Mouse (Mus musculus) C2C12 (cell line): ENCODE measurements around the gene Myo9b. TPM values are rescaled to one million over a fixed set of nuclear protein-coding genes. Genes with fewer than 3 reads are reported as not detected.
A peak's percentile ranks its signal among the peaks of the same experiment; 100 is the strongest.

Source experiments
- H3K27me3 ChIP-seq: one replicate; pipeline ENCODE4 v1.6.1; 2011; ENCODE audit not compliant: control insufficient read depth, insufficient read depth, insufficient read length
- H3K36me3 ChIP-seq: one replicate; pipeline ENCODE4 v1.6.1; 2011; ENCODE audit not compliant: control insufficient read depth, insufficient read depth
- H3K4me3 ChIP-seq: one replicate; pipeline ENCODE4 v1.5.1; 2011; ENCODE audit warnings: mild to moderate bottlenecking, control low read depth; ENCODE audit not compliant: poor library complexity, insufficient read depth, severe bottlenecking
- H3K79me2 ChIP-seq: one replicate; pipeline ENCODE4 v1.6.1; 2011; ENCODE audit not compliant: control insufficient read depth, insufficient read depth
- H3K79me3 ChIP-seq: one replicate; pipeline ENCODE4 v1.6.1; 2011; ENCODE audit warnings: low read depth, control low read depth
- H3ac ChIP-seq: one replicate; pipeline ENCODE3; 2011; ENCODE audit warnings: low read depth; ENCODE audit not compliant: control insufficient read depth, insufficient read length
- CEBPB ChIP-seq: IDR thresholded peaks from one replicate; pipeline ENCODE4 v1.6.1; 2011; ENCODE audit warnings: low read depth, mild to moderate bottlenecking, control low read depth, moderate library complexity
- CTCF ChIP-seq: IDR thresholded peaks from one replicate; pipeline ENCODE4 v1.5.1; 2011; ENCODE audit not compliant: control insufficient read depth, insufficient read depth, insufficient read length
- FOSL1 ChIP-seq: IDR thresholded peaks from one replicate; pipeline ENCODE4 v1.8.0; 2011; ENCODE audit warnings: mild to moderate bottlenecking, low read length; ENCODE audit not compliant: poor library complexity, insufficient read depth, severe bottlenecking
- MAX ChIP-seq: IDR thresholded peaks from one replicate; pipeline ENCODE4 v1.6.1; 2011; ENCODE audit warnings: mild to moderate bottlenecking, control low read depth
- MYOD1 ChIP-seq: IDR thresholded peaks from one replicate; pipeline ENCODE4 v1.6.1; 2011; ENCODE audit warnings: low read depth; ENCODE audit not compliant: control insufficient read depth, insufficient read length
- MYOG ChIP-seq: IDR thresholded peaks from one replicate; pipeline ENCODE4 v1.6.1; 2011; ENCODE audit not compliant: control insufficient read depth, insufficient read length; ENCODE audit errors: extremely low read depth
- USF1 ChIP-seq: IDR thresholded peaks from one replicate; pipeline ENCODE4 v1.6.1; 2011; ENCODE audit warnings: low read depth, mild to moderate bottlenecking, control low read depth, moderate library complexity
- polyA plus RNA-seq: library from polyadenylated mRNA; unstranded; fragments of >200 nt; fragmentation: generic; extraction: Trizol; gene quantifications from one replicate; pipeline ENCODE4 v1.2.1, GENCODE M21; 2012; ENCODE audit warnings: missing spikeins

The Myo9b gene
- polyA plus RNA-seq, 1 experiment, result 53.6 TPM

GRCm38 (mm10) chr8:71392871-71393270, 120.4 kb downstream of the Myo9b start:
- peaks cover 5% of the 10 kb centered on the region for H3K79me3 ChIP-seq
- TF ChIP-seq FOSL1 (no peak), USF1 (no peak), CEBPB (no peak), MYOG (no peak), MYOD1 (no peak), MAX (no peak), CTCF (no peak)
- no peaks in the 10 kb centered on the region for H3K27me3 ChIP-seq
- H3K36me3 ChIP-seq, result no peaks in the 10 kb centered on the region
- no peak overlapping the region for H3ac ChIP-seq
- H3K4me3 ChIP-seq, result no peak overlapping the region
- H3K79me2 ChIP-seq, result peaks cover 11% of the 10 kb centered on the region

- TF ChIP-seq USF1 (no peak), FOSL1 (no peak), CEBPB (no peak), MYOG (no peak), MYOD1 (no peak), MAX (no peak)
- H3K4me3 ChIP-seq, result no peak overlapping the region
- H3K79me3 ChIP-seq, result peaks cover 5% of the 10 kb centered on the region
Observed at GRCm38 (mm10) chr8:71394481-71394880, 122.0 kb downstream of the Myo9b start.

GRCm38 (mm10) chr8:71395071-71395470, 122.6 kb downstream of the Myo9b start:
- Histone ChIP-seq H3K4me3 (no peak overlapping the region), H3K79me2 (peaks cover 17% of the 10 kb centered on the region)

More at GRCm38 (mm10) chr8:71394481-71394880, 122.0 kb downstream of the Myo9b start:
- Histone ChIP-seq H3K27me3 (no peaks in the 10 kb centered on the region), H3K36me3 (peaks cover 11% of the 10 kb centered on the region), H3K79me2 (peaks cover 17% of the 10 kb centered on the region), H3ac (no peak overlapping the region)

GRCm38 (mm10) chr8:71395629-71396028, 123.1 kb downstream of the Myo9b start, which contains the start of gene Ushbp1:
Gene Ushbp1 (minus strand): TSS chr8:71395802.
- peaks cover 5% of the 10 kb centered on the region for H3K79me3 ChIP-seq
- no peak for TF ChIP-seq USF1
- TF ChIP-seq MYOD1, result no peak
- no peak for TF ChIP-seq CEBPB
- no peak for TF ChIP-seq MYOG
- no peak within 1 kb of the TSS for H3ac ChIP-seq
- H3K27me3 ChIP-seq, result no peaks in the 10 kb centered on the region
- H3K4me3 ChIP-seq, result peak within 1 kb of the TSS; percentile 2
- H3K79me2 ChIP-seq, result peaks cover 17% of the 10 kb centered on the region
- H3K36me3 ChIP-seq, result peaks cover 13% of the 10 kb centered on the region

More at GRCm38 (mm10) chr8:71395071-71395470, 122.6 kb downstream of the Myo9b start:
- Histone ChIP-seq H3ac (no peak overlapping the region), H3K27me3 (no peaks in the 10 kb centered on the region), H3K36me3 (peaks cover 13% of the 10 kb centered on the region), H3K79me3 (peaks cover 5% of the 10 kb centered on the region)
- no peak for TF ChIP-seq FOSL1
- TF ChIP-seq USF1, result no peak
- no peak for TF ChIP-seq MAX

DNA sequence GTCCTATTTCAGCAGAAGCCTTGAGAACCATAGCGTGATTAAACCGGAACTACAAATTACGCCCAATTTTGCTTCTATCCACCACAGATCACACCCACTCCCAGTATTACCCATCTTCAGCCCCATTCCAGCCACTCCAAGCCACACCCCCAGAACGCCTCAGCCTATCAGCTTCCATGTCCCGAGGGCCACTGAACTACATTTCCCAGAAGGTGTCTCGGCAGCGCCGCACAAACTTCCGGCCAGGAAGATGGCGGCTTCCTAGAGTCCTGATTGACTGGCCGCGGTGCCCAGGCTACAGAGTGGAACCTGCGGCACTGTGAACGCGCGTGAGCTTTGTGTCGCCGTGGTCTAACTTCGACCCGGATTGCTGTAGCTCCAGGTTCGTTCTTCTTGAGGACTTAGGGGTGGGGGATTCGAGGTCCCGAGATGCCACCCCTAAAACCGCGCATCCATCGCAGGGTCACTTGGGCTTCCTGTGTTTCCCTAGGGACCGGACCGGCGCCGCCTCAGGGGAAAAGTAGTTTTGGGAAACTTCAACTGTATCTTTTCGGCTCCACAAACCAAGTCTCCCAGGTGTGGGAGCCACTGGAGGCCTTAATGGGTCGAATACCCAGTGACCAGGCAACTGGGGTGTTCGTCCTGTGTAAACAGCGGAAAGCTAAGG, 124.3 kb downstream of the Myo9b start, which contains the start of gene Babam1:
Gene Babam1 (plus strand): TSS at position 223 of the 667 bp plus-strand sequence.
- peaks cover 5% of the 10 kb centered on the region for H3K79me3 ChIP-seq
- H3ac ChIP-seq, result peak within 1 kb of the TSS; percentile 94
- peaks cover 17% of the 10 kb centered on the region for H3K79me2 ChIP-seq
- peaks cover 13% of the 10 kb centered on the region for H3K36me3 ChIP-seq
- H3K27me3 ChIP-seq, result no peaks in the 10 kb centered on the region
- no peak for TF ChIP-seq USF1
- no peak for TF ChIP-seq CTCF
- TF ChIP-seq CEBPB, result no peak
- TF ChIP-seq MYOD1, result no peak
- TF ChIP-seq MAX, result no peak
- no peak for TF ChIP-seq MYOG
- no peak for TF ChIP-seq FOSL1
- H3K4me3 ChIP-seq, result peak within 1 kb of the TSS; percentile 84

GRCm38 (mm10) chr8:71397701-71398100, 125.2 kb downstream of the Myo9b start:
- Histone ChIP-seq H3K79me3 (peaks cover 5% of the 10 kb centered on the region), H3K36me3 (peaks cover 13% of the 10 kb centered on the region), H3ac (peak overlapping the region; percentile 34), H3K27me3 (no peaks in the 10 kb centered on the region), H3K4me3 (peak overlapping the region; percentile 84), H3K79me2 (peaks cover 17% of the 10 kb centered on the region)
- no peak for TF ChIP-seq CTCF
- TF ChIP-seq MYOD1, result no peak
- TF ChIP-seq MYOG, result no peak
- TF ChIP-seq USF1, result no peak
- TF ChIP-seq MAX, result no peak
- no peak for TF ChIP-seq FOSL1
- TF ChIP-seq CEBPB, result no peak
